Mouse (Mus musculus) c-Kit-positive CD71-negative TER-119-negative erythroid progenitor cells, embryonic 14.5 days (primary cell): Measurements from ENCODE around the gene Pex14.

Experiments
- DNase-seq: peaks from one replicate; pipeline ENCODE4 v3.0.0-alpha.2; 2013; ENCODE audit warnings: low read depth

Pex14 gene

GRCm38 (mm10) chr4:148985541-148986476, 113.9 kb downstream of the Pex14 start:
- DNase-seq = no peak

- DNase-seq = no peak
Measured at GRCm38 (mm10) chr4:148984701-148985540, 114.8 kb downstream of the Pex14 start.

- no peak for DNase-seq
Measured at GRCm38 (mm10) chr4:148982274-148982673, 117.4 kb downstream of the Pex14 start.

GRCm38 (mm10) chr4:148979837-148980236, 119.8 kb downstream of the Pex14 start:
- no peak for DNase-seq

GRCm38 (mm10) chr4:148978926-148979325, 120.8 kb downstream of the Pex14 start:
- DNase-seq = no peak

GRCm38 (mm10) chr4:148978221-148978855, 121.3 kb downstream of the Pex14 start:
- no peak for DNase-seq

GRCm38 (mm10) chr4:148974833-148975232, 124.8 kb downstream of the Pex14 start:
- DNase-seq = no peak

- no peak for DNase-seq
Measured at GRCm38 (mm10) chr4:148973387-148973786, 126.3 kb downstream of the Pex14 start.

- DNase-seq = no peak
Measured at GRCm38 (mm10) chr4:148972707-148973106, 127.0 kb downstream of the Pex14 start.

- DNase-seq = no peak
Measured at GRCm38 (mm10) chr4:148971613-148972242, 127.9 kb downstream of the Pex14 start.

- DNase-seq = no peak
Measured at GRCm38 (mm10) chr4:148970742-148971141, 128.9 kb downstream of the Pex14 start.

GRCm38 (mm10) chr4:148969610-148970009, 130.1 kb downstream of the Pex14 start:
- no peak for DNase-seq

GRCm38 (mm10) chr4:148968859-148969258, 130.8 kb downstream of the Pex14 start:
- DNase-seq = no peak

- DNase-seq = no peak
Measured at GRCm38 (mm10) chr4:148966132-148966531, 133.5 kb downstream of the Pex14 start.

GRCm38 (mm10) chr4:148964541-148965310, 134.9 kb downstream of the Pex14 start:
- no peak for DNase-seq

- DNase-seq = no peak
Measured at GRCm38 (mm10) chr4:148962096-148962495, 137.6 kb downstream of the Pex14 start.

GRCm38 (mm10) chr4:148961081-148961480, 138.6 kb downstream of the Pex14 start:
- DNase-seq = no peak

GRCm38 (mm10) chr4:148960011-148960410, 139.7 kb downstream of the Pex14 start:
- no peak for DNase-seq

- no peak for DNase-seq
Measured at GRCm38 (mm10) chr4:148955131-148955813, 144.4 kb downstream of the Pex14 start.
